Mouse (Mus musculus): Measurements from ENCODE around the gene 2300002M23Rik.

The 2300002M23Rik gene

DNA sequence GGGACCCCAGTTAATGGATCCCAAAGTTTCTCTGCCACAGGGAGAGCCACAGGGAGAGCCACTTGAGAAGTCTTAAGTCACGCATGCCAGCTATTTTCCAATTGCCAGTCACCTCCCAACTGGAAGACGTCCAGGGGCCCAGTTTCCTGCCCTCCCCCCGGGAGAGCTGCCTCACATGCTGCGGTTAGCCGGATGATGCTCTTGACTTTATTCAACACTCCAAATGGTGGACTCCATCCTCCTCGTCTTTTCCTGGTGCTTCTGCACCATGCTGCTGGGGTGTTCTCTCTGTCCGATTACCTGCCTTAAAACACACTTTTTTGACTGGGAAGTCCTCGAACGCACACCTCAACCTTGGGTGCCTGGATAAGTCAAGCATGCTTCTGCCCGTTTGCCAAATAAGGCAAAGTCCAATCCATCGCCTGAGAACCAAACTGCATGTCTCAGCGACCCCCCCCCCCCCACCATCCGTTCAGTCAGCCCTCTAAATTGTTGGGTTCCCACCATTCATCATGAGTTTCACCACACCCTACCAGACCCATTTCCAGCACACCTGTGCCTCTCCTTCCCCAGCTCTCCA lies 11.0 kb upstream of the 2300002M23Rik start:
- no peak for DNase-seq (ENCODE audit: low read depth)

DNA sequence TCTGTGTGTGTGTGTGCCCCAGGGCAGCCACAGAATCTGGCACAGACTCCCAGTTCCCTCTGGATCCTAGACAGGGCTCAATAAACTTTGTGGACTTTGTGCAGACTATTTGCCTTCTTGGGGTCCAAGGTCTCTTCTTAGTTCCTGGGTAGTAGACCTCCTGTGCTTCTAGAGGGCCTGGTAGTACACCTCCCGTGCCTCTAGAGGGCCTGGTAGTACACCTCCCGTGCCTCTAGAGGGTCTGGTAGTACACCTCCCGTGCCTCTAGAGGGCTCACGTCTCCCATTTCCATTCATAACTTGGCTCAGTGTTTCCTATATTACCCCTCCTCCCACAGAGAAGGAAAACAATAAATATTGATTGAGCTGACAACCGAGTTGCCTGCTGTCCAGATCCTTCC lies 10.4 kb upstream of the 2300002M23Rik start:
- DNase-seq (ENCODE audit: low read depth), result peak; percentile 81

DNA sequence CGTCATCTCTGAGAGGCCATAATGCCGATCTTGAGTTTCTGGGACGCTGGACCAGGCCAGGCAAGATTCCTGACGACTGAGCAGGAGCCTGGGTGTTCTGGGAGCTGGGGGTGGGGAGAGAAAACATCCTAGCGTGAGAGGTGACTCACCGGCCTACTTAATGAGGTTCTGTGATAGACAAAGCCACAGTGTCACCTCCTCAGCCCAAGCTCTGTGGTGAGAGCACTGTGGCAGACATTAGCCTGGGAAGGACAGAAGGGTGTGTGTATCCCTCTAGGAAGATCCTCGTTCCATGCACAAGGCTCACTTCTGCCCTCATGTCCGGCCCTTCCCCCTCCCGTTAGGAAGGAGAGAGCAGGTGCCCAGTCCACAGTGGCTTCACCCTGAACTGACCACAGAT lies 9.9 kb upstream of the 2300002M23Rik start:
- DNase-seq (ENCODE audit: low read depth), result no peak

GRCm38 (mm10) chr17:35558216-35558615 lies 9.0 kb upstream of the 2300002M23Rik start:
- no peak for DNase-seq (ENCODE audit: low read depth)

DNA sequence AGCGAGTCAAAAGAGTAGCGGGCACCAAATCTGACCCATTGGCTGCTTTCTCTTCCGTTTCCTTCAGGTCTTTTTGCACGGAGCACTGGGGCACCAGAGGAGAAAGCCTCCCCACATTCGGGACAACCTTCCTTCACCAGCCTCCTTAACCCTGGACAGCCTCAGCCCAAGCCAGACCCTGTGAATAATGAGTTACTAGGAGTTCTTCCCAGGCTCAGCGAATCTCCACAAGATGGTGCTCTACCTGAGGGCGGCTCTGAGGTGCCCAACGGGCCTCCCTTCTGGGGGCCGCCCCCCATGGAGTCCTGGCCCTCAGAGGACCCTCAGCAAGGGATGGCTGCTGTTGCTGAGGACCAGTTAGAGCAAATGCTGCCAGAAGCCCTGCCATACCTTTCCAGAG lies 517 bp downstream of the 2300002M23Rik start:
- DNase-seq (ENCODE audit: low read depth), result no peak

GRCm38 (mm10) chr17:35569091-35569944 lies 2.1 kb downstream of the 2300002M23Rik start:
- DNase-seq (ENCODE audit: low read depth), result no peak

- DNase-seq (ENCODE audit: low read depth), result no peak
These were observed 3.6 kb downstream of the 2300002M23Rik start for GRCm38 (mm10) chr17:35570836-35571235.

- no peak for DNase-seq (ENCODE audit: low read depth)
These were observed 4.2 kb downstream of the 2300002M23Rik start for GRCm38 (mm10) chr17:35571477-35571876.

DNA sequence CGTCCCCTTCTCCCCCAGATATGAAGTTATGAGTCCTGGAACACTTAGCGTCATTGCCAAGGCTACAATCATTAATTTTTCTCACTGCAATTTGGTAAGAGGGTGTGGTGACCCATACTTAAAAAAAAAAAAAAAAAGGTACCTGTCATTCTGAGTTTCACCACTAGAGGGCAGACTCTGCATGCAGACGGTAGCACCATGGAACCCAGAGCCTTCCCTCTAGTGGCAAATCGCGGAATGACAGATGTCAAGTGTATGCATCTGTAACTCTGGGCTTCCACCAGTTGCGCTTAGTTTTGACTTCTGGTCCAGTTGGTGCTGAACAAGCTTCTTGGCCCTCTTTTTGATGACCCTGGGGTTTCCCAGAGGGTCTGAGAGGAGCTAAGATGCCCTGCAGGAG lies 11.0 kb downstream of the 2300002M23Rik start:
- DNase-seq (ENCODE audit: low read depth), result peak; percentile 97

- peak; percentile 55 for DNase-seq (ENCODE audit: low read depth)
These were observed 15.7 kb downstream of the 2300002M23Rik start for GRCm38 (mm10) chr17:35582900-35583299.

DNA sequence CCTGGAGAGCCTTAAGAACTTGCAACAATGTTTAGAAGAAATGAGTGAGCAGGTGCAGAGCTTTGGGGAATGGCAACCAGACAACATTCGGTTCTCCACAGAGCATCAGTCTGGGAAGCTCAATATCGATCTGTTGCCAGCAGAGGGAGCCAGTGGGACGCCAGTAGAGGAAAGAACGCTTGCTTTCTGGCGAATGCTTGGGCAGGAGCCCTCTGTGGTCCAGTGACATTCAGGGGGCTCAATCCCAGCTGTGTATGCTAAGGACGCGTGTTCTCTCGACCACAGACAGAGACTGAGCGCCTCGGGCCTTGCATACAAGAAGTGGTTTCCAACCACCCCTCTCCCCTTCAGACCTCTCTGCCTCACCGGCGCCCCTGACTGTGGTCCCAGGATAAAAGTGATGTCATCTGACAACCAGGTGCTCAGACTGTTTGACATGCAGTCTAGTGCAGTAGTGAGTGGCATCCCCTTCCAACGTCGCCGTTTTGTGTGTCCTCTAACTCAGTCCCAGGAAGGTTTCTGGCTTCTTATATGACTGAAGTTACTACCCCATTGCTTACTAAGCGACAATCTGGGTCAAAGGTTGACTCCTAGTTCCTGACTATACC lies 17.2 kb downstream of the 2300002M23Rik start:
- peak; percentile 87 for DNase-seq (ENCODE audit: low read depth)

DNA sequence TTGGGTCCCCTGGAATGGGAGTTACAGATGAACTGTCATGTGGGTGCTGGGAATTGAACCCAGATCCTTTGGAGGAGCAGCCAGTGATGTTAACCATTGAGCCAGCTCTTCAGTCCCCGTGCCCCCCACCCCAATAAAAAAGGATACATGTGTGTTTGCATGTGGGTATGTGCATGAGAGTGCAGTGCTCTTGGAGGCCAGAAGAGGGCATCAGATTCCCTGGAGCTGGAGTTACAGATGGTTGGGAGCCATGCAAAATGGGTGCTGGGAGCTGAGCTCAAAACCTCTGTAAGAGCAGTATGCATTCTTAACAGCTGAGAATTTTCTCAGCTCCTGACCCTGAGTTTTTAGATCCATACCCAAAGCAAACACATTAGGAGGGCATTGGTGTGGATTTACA lies 20.0 kb downstream of the 2300002M23Rik start:
- DNase-seq (ENCODE audit: low read depth), result no peak

DNA sequence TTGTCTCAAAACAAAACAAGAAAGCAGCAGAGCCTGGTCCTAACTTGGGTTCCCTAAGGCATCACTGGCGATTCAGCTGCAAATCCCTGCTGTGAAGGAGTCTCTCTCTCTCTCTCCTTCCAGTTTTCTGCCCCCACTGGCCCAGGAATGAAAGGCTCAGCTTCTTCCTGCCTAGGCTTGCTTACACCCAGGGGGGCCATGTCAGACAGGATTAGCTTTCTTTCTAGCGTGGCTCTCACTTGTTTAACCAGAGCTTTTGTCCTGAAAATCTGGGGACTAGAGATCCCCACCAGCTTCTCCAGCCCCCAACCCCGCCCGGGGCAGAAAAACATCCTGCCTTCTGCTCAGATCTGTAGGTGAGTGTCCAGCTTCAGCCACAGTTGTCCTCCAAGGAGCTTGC lies 21.1 kb downstream of the 2300002M23Rik start:
- DNase-seq (ENCODE audit: low read depth), result no peak

DNA sequence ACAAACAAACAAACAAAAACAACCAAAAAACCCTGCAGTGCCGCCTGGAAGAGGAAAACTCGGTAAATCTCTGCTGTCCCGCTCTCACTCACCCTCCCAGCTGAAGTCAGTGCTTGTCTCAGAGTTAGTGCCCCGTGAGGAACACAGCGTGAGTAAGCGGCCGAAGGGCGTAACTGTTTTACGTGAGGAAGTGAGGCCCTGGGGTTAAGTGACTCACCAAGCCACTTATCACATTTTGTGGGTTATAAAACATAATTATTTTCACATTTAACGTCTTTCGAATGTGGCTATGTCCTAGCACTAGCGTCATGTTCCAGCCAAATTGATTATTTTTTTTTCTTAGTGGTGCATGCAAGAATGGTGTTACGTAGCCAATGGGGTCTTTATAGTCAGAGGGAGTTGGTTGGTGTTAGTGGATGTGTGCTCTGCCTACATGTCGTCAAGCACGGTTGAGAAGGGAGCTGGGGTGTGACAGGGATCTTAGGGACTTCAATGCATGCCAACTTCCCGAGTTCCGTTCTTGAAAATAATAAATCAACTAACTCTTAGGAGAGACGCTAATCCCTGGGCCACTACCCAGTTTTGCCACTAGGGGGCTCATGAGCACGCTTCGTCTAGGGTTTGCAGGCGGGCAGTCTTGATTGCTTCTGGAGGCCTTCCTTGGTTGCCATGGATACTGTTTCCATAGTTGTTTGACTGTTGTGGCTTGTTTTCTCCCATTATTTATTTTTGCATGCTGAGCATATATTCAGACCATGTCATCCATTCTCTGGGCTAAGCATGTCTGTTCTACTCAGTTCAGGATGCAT lies 23.4 kb downstream of the 2300002M23Rik start:
- DNase-seq (ENCODE audit: low read depth), result peak; percentile 90

- no peak for DNase-seq (ENCODE audit: low read depth)
These were observed 23.9 kb downstream of the 2300002M23Rik start for GRCm38 (mm10) chr17:35591219-35591578.

DNA sequence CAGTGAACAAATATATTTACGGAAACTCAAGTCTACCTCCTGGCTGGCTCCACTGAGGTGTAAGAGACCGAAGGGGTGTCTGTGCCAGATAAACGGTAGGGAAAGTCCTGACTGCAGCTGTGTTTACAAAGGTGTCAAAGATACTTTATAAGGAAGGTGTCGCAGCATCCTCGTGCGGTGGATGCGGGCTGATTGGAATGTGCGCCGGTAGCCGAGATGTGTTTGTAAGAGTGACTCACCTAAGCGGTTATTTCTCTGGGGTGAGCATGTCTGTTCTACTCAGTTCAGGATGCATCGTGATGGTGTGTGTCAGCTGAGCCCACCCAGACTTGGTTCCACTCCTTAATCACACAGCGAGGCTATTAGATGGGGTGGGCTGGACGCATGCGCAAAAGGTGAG lies 24.5 kb downstream of the 2300002M23Rik start:
- DNase-seq (ENCODE audit: low read depth), result no peak

- DNase-seq (ENCODE audit: low read depth), result no peak
These were observed 24.9 kb downstream of the 2300002M23Rik start for GRCm38 (mm10) chr17:35592131-35592530.

DNA sequence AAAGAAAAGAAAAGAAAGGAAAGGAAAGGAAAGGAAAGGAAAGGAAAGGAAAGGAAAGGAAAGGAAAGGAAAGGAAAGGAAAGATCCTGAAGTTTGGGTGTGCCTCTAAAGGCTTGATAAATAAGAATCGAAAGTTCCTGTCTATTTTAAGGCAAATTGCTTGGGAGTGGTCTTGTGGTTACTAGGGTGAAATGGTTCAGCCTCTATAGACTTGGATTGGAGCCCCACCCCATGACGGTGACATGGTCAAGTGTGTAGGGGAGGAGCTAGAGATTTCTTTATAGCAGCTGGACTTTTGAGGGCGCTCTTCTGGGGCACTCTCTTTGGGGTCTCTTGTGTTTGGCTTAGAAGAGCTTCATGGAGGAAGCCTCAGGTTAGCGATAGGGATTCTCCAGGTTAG lies 26.5 kb downstream of the 2300002M23Rik start:
- no peak for DNase-seq (ENCODE audit: low read depth)

DNA sequence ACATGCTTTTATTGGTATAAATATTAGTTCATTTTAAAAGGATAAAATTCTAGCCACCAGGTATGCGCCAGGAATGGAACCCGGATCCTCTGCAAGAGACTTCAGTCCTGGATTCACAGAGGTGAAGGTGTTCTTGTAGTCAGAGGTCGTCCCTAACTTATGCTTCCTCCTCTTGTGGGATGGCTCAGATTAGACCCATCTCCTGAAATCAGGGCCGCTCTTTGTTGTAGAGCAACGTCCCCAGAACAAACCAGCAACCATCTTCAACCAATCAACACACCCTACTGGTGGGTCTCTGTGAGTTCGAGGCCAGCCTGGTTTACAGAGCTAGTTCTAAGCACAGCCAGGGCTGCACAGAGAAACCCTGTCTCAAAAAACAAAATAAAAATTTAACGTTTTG lies 27.2 kb downstream of the 2300002M23Rik start:
- no peak for DNase-seq (ENCODE audit: low read depth)

DNA sequence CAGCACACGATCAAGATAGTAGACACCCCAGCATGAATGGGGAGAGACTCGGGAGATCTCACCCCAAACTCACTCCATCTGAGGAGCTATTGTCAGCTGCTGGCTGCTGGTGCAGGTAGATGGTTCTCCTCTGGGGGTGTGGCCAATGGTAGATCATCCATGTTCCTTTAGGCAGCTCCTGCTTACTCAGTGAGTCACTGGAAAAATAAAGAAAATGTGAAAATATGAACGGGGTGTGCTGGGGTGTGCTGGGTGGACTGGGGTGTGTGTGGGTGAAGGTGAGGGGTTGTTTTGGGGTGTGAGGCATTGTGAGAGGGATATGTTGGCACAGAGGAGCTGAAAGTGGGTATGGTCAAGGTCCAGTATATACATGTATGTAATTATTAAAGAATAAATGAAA lies 30.1 kb downstream of the 2300002M23Rik start:
- DNase-seq (ENCODE audit: low read depth), result no peak

- DNase-seq (ENCODE audit: low read depth), result no peak
These were observed 34.0 kb downstream of the 2300002M23Rik start, which contains the start of gene Sfta2 for GRCm38 (mm10) chr17:35601249-35601648. Gene Sfta2, plus strand, starts transcription at chr17:35601549.

DNA sequence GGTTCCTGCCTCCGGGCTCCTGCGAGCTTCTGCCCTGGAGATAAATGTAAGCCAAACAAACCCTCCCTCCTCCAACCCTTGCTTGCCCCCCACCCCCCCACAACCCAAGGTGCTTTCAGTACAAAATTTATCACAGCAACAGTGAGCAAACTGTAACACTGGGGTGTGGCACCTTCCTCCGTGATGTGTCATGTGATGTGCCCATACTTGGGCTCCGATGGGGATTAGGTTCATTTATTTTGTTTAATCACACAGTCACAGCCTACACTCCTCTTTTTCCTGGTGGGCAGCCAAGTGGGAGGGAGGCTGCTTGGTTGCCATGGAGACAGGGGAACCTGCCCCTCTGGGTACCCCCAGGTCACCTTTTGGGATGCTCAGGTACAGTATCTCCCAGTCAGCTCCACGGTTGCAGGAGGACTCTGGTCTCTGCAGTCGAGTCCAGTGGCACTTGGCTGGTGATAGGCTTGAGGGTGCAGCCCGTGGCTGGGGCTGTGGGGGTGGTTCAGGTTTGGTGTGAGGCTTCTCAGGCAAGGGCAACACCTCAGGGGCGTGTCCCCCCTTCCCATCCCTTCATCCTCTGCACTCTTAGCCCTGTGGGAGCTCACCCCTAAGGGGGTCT lies 34.6 kb downstream of the 2300002M23Rik start:
- no peak for DNase-seq (ENCODE audit: low read depth)

Data from induced T-regulatory cell, adult 2 months (primary cell).